Mouse (Mus musculus) E14TG2a.4 (cell line): Measurements from ENCODE around the gene Sufu.
A peak's percentile ranks its signal among the peaks of the same experiment; 100 is the strongest.

Experiments
- H3K27me3 ChIP-seq: 2 replicates; pipeline ENCODE4 v1.6.1; 2014; ENCODE audit warnings: low read length, control low read depth; ENCODE audit not compliant: insufficient read depth
- H3K36me3 ChIP-seq: 2 replicates; pipeline ENCODE4 v1.6.1; 2014; ENCODE audit warnings: low read length, control low read depth; ENCODE audit not compliant: insufficient read depth
- H3K4me1 ChIP-seq: replicated peaks from 2 replicates; pipeline ENCODE4 v1.6.1; 2014; ENCODE audit warnings: low read depth, low read length, control low read depth
- H3K4me3 ChIP-seq: replicated peaks from 2 replicates; pipeline ENCODE4 v1.5.1; 2014; ENCODE audit warnings: mild to moderate bottlenecking, low read length
- H3K9me3 ChIP-seq: 2 replicates; pipeline ENCODE4 v1.6.1; 2014; ENCODE audit warnings: low read length, control low read depth
- CTCF ChIP-seq: conservative IDR thresholded peaks from 2 replicates; pipeline ENCODE4 v1.5.1; 2014; ENCODE audit warnings: low read length
- NANOG ChIP-seq: IDR thresholded peaks from 2 replicates; pipeline ENCODE4 v1.6.1; 2014; ENCODE audit warnings: borderline replicate concordance, low read length, mixed read lengths
- POU5F1 ChIP-seq: IDR thresholded peaks from 2 replicates; pipeline ENCODE4 v1.6.1; 2014; ENCODE audit warnings: low read length, borderline replicate concordance

The Sufu gene

DNA sequence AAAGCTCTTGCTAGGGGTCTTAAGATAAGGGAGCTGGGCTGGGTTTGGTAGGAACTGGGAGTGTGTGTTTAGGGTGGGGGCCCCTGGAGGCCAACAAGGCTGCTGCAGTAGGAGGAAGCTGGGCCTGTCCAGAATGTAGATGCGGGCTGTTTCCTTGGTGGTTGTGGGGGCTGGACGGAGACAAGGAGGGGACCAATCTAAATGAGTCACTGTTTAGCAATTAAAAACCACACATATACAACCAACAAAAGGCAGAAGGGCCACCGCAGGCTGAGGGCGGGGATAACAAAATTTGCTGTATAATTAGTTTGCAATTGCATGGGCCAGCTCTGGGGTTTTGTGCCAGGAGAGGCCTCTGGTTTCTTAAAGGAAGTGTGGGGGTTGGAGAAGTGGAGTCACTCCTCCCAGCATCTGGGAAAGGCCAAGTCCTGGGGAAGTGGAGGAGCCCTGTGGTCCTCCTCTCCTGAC, 107.4 kb downstream of the Sufu start:
- no peak for TF ChIP-seq NANOG
- TF ChIP-seq CTCF: peak; percentile 22; the same call in 1 of the 2 replicates
- Histone ChIP-seq H3K9me3 (no peaks in the 10 kb centered on the region), H3K4me1 (peaks cover 59% of the 10 kb centered on the region), H3K36me3 (peaks cover 49% of the 10 kb centered on the region), H3K27me3 (no peaks in the 10 kb centered on the region), H3K4me3 (peak overlapping the region; percentile 92)

- no peaks in the 10 kb centered on the region for H3K9me3 ChIP-seq
- TF ChIP-seq NANOG: no peak
- no peak for TF ChIP-seq CTCF
- no peak for TF ChIP-seq POU5F1
- peak overlapping the region; percentile 92 for H3K4me3 ChIP-seq
- H3K27me3 ChIP-seq: no peaks in the 10 kb centered on the region
- H3K36me3 ChIP-seq: peaks cover 56% of the 10 kb centered on the region
- peaks cover 62% of the 10 kb centered on the region for H3K4me1 ChIP-seq
Measured at GRCm38 (mm10) chr19:46504822-46505417, 108.2 kb downstream of the Sufu start.

DNA sequence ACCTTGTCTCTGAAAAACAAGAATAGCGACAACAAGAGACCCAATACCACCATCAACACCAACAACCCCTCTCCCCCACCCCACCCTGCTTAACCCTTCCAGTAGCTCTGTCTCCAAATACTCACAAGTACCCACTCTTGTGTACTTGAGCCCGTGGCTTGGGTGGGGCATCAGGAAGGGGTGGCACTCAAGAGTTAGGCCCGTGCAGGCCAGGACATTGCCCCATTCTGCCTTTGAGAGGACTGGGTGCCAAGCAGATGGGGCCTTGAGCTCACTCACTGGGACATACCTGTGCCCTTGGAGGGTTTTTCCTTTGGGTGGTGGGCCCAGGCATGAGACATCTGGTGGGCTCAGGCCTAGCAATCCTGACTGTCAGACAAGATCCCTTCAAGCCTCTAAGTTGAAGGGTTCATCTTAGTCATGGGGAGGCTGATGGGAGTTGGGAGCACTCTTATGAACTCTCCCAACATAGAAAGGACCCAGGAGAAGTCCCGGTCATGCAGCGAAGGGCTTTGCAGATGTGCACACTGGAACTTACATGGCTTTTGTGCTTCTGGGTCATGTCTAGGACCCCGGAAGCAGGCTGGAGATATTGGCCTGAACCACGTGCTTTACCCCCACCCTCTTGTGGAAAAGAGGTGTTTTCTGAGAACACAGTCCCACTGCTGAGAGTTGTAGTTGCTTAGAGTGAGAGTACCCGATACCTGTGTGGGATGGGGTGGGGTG, 109.1 kb downstream of the Sufu start:
- peak overlapping the region; percentile 92 for H3K4me3 ChIP-seq
- no peaks in the 10 kb centered on the region for H3K27me3 ChIP-seq

GRCm38 (mm10) chr19:46506372-46506717, 109.6 kb downstream of the Sufu start:
- Histone ChIP-seq H3K27me3 (no peaks in the 10 kb centered on the region), H3K9me3 (no peaks in the 10 kb centered on the region), H3K36me3 (peaks cover 66% of the 10 kb centered on the region), H3K4me3 (peak overlapping the region; percentile 92), H3K4me1 (peaks cover 74% of the 10 kb centered on the region)
- TF ChIP-seq CTCF (no peak), POU5F1 (no peak), NANOG (no peak)

More for the DNA sequence above, 109.1 kb downstream of the Sufu start:
- no peak for TF ChIP-seq CTCF
- TF ChIP-seq POU5F1: no peak
- TF ChIP-seq NANOG: no peak
- Histone ChIP-seq H3K36me3 (peaks cover 63% of the 10 kb centered on the region), H3K4me1 (peaks cover 70% of the 10 kb centered on the region), H3K9me3 (no peaks in the 10 kb centered on the region)

GRCm38 (mm10) chr19:46507181-46507581, 110.5 kb downstream of the Sufu start:
- TF ChIP-seq POU5F1 (no peak), CTCF (no peak), NANOG (no peak)
- peaks cover 82% of the 10 kb centered on the region for H3K4me1 ChIP-seq
- peaks cover 74% of the 10 kb centered on the region for H3K36me3 ChIP-seq
- no peaks in the 10 kb centered on the region for H3K27me3 ChIP-seq
- no peaks in the 10 kb centered on the region for H3K9me3 ChIP-seq
- peak overlapping the region; percentile 92; the same call in 1 of the 2 replicates for H3K4me3 ChIP-seq

GRCm38 (mm10) chr19:46507806-46508205, 111.1 kb downstream of the Sufu start:
- Histone ChIP-seq H3K27me3 (no peaks in the 10 kb centered on the region), H3K4me1 (peaks cover 88% of the 10 kb centered on the region), H3K4me3 (no peak overlapping the region), H3K9me3 (no peaks in the 10 kb centered on the region), H3K36me3 (peaks cover 80% of the 10 kb centered on the region)
- TF ChIP-seq CTCF (no peak), NANOG (no peak), POU5F1 (no peak)

- no peaks in the 10 kb centered on the region for H3K27me3 ChIP-seq
- H3K4me1 ChIP-seq: peaks cover 97% of the 10 kb centered on the region
- H3K4me3 ChIP-seq: no peak overlapping the region; the same call in 1 of the 2 replicates
- peaks cover 90% of the 10 kb centered on the region for H3K36me3 ChIP-seq
- TF ChIP-seq POU5F1: no peak
- TF ChIP-seq CTCF: no peak
- TF ChIP-seq NANOG: no peak
- no peaks in the 10 kb centered on the region for H3K9me3 ChIP-seq
Measured at GRCm38 (mm10) chr19:46508738-46509137, 112.0 kb downstream of the Sufu start.

- Histone ChIP-seq H3K9me3 (no peaks in the 10 kb centered on the region), H3K27me3 (no peaks in the 10 kb centered on the region), H3K36me3 (peaks cover 94% of the 10 kb centered on the region), H3K4me3 (no peak overlapping the region), H3K4me1 (peaks cover 98% of the 10 kb centered on the region)
- TF ChIP-seq POU5F1 (no peak), NANOG (no peak), CTCF (no peak)
Measured at GRCm38 (mm10) chr19:46509202-46509601, 112.5 kb downstream of the Sufu start.
